Mouse (Mus musculus) left cerebral cortex, adult 9 months (tissue): ENCODE measurements around the gene Zfp553.
"Not testable (repeated sequence)": the region's sequence is repeated elsewhere in the genome, so short reads cannot be mapped to it uniquely, and the experiment has no call there.

ENCODE experiments used
- DNase-seq, 2 experiments: peaks; one replicate each; pipeline ENCODE4 v3.0.0; 2022; ENCODE audit warnings: low spot score in 2 of 2

Gene Zfp553

GRCm38 (mm10) chr7:127233368-127233749 is 498 bp downstream of the Zfp553 start:
- no peak for DNase-seq

- no peak for DNase-seq
Measured at GRCm38 (mm10) chr7:127233765-127234164, 904 bp downstream of the Zfp553 start.

- no peak for DNase-seq
Measured at GRCm38 (mm10) chr7:127234777-127235176, 1.9 kb downstream of the Zfp553 start.

- DNase-seq: no peak
Measured at GRCm38 (mm10) chr7:127243361-127243867, 10.6 kb downstream of the Zfp553 start.

DNA sequence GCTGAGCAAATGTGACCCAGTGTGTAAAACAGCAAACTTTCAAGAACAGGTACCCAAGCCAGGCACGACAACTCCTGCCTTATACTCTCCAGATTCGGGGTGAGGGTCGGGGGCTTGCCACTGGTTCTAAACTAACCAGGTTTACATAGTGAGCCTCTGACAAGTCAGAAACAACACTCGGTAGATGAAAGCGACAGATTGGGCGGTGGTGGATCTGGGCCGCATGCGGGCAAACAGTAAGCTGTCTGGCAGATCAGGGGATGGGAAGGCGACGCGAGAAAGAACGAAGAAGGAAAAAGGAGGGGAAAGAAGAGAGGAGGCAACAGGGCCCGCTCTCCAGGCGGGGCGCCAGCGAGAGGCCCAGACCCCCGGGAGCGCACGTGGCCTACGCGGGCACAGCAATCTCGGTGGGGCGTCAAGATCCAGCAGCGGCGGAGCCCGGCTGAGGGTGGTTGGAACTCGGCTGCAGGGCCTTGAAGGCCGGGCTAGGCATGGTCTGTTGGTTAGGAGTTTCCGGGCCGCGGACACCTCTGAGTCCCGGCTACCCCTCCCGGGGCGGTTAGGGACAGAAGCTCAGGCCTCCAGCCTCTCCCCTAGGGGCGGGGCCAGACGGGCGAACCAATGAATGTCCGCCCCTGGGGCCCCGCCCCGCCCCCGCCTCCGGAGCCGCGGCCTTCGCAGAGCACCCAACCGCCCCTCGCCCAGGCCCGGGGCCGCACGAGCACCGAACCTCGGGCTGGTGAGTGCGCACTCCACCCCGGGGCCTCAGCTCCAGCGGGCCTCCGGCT is 11.2 kb downstream of the Zfp553 start, which contains the start of gene Zfp771:
Gene Zfp771 (plus strand): TSS at position 405 of the 788 bp plus-strand sequence.
- DNase-seq: peak; percentile 78 to 93

GRCm38 (mm10) chr7:127244658-127245510 is 12.0 kb downstream of the Zfp553 start:
- no peak for DNase-seq

DNA sequence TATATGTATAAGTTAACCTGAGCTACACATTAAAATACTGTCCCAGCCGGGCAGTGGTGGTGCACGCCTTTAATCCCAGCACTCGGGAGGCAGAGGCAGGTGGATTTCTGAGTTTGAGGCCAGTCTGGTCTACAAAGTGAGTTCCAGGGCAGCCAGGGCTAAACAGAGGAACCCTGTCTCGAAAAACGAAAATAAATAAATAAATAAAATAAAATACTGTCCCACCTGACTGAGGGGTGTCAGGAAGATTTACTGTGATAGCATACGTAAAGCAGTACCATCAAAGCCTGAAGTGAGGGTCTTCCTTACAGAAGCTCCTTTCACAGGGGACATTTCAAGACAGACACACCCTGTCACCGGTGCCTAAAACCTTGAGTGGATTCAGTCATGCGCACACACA is 17.6 kb downstream of the Zfp553 start:
- DNase-seq: not testable (repeated sequence)

DNA sequence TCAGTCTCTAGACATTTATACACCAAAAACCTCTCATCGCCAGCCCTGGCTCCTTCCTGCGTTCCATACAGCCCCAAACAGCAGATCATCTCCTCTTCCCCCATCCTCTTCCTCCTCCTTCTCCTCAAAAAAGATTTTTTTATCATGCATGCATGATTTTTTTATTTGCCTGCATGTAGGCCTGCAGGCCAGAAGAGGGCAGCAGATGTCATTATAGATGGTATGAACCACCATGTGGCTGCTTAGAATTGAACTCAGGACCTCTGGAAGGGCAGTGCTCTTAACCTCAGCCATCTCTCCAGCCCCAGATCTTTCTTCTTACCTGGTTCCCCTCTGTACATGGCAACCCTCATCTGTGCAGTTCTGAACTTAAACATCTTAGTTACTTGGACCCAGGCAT is 19.6 kb downstream of the Zfp553 start:
- DNase-seq: no peak

DNA sequence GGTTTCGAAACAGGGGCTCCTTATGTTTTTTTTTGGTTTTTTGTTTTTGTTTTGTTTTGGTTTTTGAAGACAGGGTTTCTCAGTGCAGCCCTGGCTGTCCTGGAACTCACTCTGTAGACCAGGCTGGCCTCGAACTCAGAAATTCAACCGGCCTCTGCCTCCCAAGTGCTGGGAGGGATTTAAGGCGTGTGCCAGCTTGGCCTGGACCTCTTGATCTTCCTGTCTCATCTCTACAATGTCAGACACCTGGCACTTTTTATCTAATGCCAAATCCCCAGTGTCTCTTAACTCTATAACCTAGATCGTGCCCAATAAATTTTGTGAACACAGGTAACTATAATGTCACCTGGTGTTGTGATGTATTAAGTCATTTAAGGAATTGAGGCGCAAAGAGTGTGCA is 20.5 kb downstream of the Zfp553 start:
- DNase-seq: no peak

DNA sequence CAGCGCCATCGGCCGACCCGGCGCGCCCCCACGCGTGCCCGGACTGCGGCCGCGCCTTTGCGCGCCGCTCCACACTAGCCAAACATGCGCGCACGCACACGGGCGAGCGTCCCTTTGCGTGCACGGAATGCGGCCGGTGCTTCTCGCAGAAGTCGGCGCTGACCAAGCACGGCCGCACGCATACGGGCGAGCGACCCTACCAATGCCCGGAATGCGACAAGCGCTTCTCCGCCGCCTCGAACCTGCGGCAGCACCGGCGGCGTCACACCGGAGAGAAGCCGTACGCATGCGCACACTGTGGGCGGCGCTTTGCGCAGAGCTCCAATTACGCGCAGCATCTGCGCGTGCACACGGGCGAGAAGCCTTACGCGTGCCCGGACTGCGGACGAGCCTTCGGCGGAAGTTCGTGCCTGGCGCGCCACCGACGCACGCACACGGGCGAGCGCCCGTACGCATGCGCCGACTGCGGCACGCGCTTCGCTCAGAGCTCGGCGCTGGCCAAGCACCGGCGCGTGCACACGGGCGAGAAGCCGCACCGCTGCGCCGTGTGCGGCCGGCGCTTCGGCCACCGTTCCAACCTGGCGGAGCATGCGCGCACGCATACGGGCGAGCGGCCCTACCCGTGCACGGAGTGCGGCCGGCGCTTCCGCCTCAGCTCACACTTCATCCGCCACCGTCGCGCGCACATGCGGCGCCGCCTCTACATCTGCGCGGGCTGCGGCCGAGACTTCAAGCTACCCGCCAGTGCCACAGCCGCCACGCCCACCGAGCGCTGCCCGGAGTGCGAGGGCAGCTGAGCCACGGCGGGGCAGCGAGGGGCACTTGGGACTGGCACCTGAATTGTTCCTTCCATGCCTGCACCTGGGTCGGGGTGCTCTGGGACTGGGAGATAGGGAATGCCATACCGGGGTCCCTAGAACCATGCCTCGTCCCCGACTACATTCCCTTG is 21.2 kb downstream of the Zfp553 start:
- peak; percentile 90 to 93 for DNase-seq

- DNase-seq: no peak
Measured at GRCm38 (mm10) chr7:127255008-127255407, 22.1 kb downstream of the Zfp553 start.

DNA sequence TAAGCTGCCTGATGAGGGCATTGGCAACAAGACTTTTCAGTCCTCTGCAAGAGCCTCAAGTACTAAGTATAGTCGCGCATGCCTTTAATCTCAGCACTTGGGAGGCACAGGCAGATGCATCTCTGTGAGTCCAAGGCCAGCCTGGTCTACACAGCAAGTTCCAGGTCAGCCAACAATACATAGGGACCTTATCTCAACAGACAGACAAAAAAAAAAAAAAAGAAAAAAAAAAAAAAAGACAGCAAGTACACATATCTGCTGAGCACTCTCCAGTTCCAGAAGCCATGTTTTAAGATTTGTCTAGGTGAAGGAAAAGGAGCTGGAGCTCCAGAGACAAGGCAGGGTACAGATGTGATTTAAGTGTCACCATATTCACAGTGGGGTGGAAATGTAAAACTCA is 23.1 kb downstream of the Zfp553 start:
- no peak for DNase-seq

DNA sequence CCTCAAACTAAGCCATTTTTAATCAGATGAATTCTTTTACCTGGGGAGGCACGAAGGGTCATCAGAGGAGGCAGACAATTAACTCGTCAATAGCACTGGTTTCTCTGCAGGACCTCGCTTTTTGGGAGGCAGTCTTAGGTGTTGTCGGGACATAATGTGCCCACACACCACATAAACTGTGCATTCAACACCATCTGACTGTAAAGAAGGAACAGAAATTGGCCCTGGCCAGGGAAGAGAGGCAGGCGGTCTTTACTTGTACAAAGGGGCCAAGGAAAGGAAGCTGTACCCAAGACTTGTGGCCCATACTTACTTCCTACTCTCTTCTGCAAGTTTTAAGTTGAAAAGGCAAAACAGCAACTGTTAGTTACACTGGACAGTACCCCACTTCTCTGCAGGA is 23.7 kb downstream of the Zfp553 start:
- DNase-seq: no peak

GRCm38 (mm10) chr7:127259186-127259905 is 26.5 kb downstream of the Zfp553 start:
- DNase-seq: no peak

- peak; percentile 98 to 99 for DNase-seq
Measured at GRCm38 (mm10) chr7:127260309-127261111, 27.6 kb downstream of the Zfp553 start, which contains the start of gene Dctpp1. TSS of gene Dctpp1 (minus strand) at chr7:127260709.

GRCm38 (mm10) chr7:127262218-127262961 is 29.5 kb downstream of the Zfp553 start:
- DNase-seq: no peak

- DNase-seq: no peak
Measured at GRCm38 (mm10) chr7:127263526-127263925, 30.7 kb downstream of the Zfp553 start.

DNA sequence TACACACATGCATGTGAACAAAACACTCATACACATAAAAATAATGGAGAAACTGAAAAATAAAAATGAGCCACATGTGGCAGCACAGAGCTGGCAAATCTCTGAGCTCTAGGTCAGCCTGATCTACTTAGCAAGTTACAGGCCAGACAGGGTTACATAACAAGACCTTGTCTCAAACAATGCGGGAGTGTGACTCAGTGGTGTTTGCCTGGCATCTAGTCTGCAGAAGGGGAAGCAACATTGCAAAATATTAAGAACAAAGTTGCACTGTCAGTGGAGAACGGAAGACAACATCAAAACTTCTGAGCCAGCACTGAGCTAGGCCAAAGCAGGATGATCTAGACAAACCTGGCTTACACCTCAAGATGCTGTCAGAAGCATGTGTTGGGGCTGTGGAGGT is 37.4 kb downstream of the Zfp553 start:
- no peak for DNase-seq

DNA sequence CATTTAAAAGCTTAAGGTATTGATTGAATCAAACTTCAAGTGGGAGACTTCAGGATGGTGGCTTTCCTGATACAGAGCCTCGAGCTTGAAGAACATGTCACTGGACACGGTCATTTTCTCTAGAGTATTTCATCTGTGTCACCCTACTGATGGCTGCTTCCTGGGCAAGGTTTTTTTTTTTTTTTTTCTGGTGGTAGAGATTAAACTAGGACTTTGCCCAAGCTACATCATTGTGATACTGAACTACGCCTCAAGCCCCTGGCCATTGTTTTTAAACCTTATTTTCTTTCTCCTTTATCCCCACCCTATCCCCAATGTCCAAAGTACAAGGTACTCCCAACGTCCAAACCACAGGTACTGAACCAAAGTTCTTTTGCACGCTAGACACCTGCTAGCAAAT is 37.8 kb downstream of the Zfp553 start:
- DNase-seq: no peak
